Mouse (Mus musculus) testis, postnatal 14 days (tissue): ENCODE results near the gene AI987944.

Experiments used
- DNase-seq: peaks from one replicate; pipeline ENCODE4 v3.0.0; 2021; ENCODE audit warnings: low spot score

Gene AI987944

GRCm38 (mm10) chr7:41393048-41393971 is at the start of gene AI987944:
Gene AI987944, minus strand, starts transcription at chr7:41393379.
- peak; percentile 87 for DNase-seq

- DNase-seq: no peak
Observed at GRCm38 (mm10) chr7:41394130-41394529, 951 bp upstream of the AI987944 start.
